Mouse (Mus musculus): ENCODE data around the gene Mertk. TPM values are rescaled to one million over a fixed set of nuclear protein-coding genes. Genes with fewer than 3 reads are reported as not detected.

Gene Mertk
- polyA plus RNA-seq, 1 experiment: not detected

DNA sequence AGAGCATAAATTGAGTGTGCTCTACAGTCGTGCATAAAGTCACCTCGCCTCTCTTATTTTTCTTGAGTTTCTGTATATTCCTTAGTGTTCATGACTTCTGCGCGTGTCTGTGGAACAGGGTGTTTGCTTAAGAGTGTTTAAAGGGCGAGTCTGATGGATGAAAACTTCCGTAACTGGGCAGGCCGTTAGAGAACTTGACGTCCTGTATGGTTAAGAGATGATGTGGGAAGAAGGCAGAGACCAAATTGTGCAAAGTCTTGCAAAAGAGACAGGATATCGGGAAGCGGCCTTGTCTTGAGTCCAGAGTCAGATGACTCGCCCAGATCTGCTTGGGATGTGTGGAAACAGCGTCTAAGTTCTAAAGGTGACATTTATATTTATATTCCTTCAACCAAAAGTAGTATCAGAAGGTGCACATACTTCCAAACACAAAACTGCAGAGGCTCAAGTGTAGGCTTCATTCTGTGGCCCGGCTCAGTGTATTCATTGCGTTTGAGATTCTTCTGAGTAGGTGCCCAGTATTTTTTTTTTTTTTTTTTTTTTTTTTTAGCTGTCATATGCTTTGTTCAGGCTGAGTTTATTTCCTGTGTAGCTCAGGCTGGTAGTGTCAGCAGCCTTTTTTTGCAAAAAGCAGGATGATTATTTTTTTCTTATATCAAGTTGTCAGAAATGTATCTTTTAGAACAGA is 120.3 kb downstream of the Mertk start:
- TF ChIP-seq GATA1 (IDR thresholded peaks at IDR 0.05; ENCODE audit: low read length): no peak

DNA sequence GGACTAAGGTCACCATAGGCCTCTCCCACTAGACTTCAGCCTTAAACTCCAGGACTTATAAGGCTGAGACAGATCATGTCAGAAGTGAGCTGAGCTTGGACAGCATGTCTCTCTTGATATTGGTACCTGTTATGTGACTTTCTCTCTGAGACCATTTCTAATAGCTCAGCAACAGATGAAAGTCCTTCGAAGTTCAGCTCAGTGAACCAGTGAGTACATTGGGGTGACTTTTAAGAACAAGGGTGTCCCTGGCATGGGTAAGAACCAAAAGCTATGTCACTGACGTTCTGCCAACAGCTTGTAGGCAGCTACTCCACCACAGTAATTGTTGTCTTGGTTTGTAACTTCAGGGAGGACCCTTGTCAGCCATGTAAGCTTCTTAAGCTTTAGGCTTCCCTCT is 121.9 kb downstream of the Mertk start:
- no peak for TF ChIP-seq GATA1 (IDR thresholded peaks at IDR 0.05; ENCODE audit: low read length)

DNA sequence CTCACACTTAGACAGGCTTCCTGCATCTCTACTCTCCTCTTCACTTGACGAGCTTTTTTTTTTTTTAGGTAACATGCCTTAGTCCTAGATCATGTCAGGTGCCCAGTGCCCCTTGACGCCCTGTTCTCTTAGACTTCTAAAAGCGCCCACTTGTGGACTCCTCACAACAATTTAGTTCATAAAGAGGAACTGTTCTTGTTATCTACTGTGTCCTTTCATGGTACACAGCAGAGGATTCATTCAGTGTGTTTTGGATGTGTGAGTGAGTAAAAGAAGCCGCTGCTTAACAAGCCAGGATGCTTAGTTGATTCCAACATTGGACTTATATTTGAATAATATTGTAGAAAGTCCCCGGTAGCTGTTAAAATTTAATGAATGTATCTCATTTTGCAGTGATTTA is 125.1 kb downstream of the Mertk start:
- no peak for TF ChIP-seq GATA1 (IDR thresholded peaks at IDR 0.05; ENCODE audit: low read length)

DNA sequence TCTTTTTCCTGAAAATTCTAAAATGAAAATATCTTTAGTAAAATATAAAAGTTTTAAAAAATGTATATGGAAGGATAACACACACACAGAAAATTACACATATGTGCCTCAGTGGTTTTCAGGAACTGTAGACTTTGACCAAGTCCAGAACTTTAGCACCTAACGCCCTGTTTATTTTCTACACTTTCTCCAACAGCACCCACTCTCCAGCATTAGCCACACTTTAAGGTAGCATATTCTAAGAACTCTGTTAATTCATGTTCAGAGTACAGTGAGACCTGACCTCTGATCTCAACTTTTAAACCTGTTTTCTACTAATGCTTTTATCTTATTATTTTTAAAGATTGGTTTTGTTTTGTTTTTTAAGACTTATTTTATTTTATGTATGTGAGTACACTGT is 129.0 kb downstream of the Mertk start:
- no peak for TF ChIP-seq GATA1 (IDR thresholded peaks at IDR 0.05; ENCODE audit: low read length)

DNA sequence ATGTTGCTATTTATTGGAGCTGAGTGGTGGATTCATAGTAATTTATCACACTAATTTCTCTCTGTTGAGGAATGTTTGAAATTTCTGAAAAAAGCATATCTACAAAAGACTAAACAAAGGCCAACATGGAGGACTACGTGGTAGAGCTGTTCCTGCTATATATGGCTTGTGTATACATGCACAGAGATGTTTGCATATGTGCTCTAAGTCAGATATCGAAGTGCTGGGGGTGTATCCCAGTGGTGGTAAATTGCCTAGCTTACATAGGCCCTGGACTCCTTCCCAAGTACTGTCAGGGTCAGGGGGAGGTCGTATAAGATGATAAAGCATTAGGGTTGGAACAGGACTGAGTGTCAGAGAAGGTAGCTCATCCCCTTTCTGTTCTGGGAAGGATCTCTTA is 133.9 kb downstream of the Mertk start:
- no peak for TF ChIP-seq GATA1 (IDR thresholded peaks at IDR 0.05; ENCODE audit: low read length)

DNA sequence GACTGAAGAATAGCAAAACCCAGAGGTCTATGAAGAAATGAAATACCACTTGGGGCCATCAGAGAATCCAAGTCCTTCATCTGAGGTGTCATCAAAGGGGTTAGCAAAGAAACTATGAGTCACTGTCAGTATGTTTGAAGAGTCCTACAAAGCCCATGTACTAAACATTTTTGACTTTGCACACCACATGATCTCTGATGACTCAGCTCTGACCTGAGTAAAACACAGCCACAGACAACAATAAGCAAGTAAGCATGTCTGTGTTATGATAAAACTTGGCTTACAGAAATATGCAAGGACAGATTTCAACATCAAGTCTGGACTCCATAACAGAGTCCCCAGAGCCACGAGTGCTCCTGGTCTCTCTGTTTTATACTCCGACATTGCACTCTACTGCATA is 134.3 kb downstream of the Mertk start:
- no peak for TF ChIP-seq GATA1 (IDR thresholded peaks at IDR 0.05; ENCODE audit: low read length)

DNA sequence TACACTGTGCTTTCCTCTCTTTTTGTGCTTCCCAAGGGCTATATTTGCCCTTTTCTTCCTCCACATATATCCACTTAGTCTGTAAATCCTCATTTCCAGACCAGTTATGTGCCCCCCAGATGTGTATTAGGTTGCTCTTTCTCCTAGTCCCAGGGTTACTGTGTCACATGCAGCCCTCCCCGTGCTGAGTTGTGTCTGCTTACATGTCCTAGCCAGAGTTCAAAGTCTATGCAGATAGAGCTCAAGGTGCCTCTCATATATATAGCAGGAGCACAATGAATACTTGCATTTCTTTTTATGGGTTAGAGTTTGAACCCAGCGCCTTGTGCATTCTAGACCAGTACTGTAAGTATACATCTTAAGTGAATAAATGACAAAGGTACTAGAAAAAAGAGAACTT is 134.7 kb downstream of the Mertk start:
- no peak for TF ChIP-seq GATA1 (IDR thresholded peaks at IDR 0.05; ENCODE audit: low read length)

DNA sequence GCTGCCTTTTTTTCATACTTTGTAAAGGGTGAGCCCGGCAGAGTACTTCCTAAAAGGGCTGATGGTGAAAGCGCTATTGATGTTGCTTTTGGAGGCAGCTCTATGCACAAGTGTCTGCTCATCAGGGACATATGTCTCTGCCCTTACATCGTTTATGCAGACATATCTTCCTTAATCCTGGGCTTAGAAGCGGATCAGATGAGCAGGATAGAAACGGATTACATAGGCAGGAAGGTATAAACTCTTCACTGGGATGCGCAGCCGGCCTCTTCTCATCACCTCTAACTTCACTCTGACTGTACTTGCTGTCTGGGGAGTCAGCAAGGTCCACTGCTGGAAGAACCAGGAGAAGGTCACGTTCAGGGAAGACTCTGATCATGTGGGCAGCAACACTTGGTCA is 138.8 kb downstream of the Mertk start:
- no peak for TF ChIP-seq GATA1 (IDR thresholded peaks at IDR 0.05; ENCODE audit: low read length)

DNA sequence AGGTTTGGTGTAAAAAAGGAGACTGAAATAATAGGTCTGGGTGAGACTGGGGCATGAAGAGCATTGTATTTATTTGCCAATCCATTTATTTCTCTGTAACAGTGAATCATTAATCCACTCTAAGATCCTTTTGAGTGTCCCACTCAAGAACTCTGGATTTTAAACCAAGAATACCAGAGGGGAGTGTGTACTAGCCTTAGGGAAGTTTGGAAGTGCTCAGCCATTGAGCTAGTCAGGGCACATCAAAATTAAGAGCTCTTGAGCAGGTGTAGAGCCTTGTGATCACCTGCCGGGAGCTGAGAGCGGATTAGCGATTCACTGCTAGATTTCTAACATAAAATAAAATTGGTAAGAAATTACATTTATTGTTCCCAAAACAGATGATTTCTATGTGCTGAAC is 139.9 kb downstream of the Mertk start:
- TF ChIP-seq GATA1 (IDR thresholded peaks at IDR 0.05; ENCODE audit: low read length): no peak

DNA sequence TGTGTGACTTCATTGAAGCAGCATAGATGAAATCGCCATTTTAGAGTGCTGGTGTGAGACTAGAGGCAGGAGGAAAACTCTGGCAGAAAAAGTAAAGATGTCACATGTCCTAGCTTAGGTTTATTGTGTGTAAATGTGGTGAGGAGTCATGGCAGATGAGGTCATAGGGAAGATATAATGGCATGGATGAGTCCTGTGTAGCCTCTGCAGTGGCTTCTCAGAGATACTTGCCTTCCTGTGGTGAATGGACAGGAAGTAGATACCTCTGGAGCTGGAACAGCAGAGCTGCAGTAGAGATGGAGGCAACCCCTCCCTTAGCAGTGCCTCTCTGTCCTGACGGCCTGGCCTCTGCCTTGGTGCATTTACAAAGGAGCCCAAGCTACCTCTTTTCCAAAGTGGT is 140.7 kb downstream of the Mertk start:
- TF ChIP-seq GATA1 (IDR thresholded peaks at IDR 0.05; ENCODE audit: low read length): no peak

DNA sequence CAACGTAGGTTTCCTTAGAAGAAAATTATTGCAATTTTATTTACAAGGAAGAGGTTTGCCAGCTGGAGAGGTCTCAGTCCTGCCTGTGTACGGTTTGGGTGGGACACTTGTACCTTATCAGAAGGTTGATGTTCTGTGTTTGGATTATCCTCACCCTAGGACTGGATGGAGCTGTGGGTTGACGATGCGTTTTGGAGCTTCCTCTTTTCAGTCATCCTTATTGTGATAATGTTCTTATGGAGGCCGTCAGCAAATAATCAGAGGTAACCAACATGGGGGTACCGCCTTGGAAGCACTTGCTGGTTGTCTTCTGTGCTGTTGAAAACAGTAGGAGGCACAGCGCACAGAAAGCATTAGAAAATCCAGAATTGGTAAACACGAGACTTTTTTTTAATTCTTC is 143.7 kb downstream of the Mertk start:
- TF ChIP-seq GATA1 (IDR thresholded peaks at IDR 0.05; ENCODE audit: low read length): no peak

DNA sequence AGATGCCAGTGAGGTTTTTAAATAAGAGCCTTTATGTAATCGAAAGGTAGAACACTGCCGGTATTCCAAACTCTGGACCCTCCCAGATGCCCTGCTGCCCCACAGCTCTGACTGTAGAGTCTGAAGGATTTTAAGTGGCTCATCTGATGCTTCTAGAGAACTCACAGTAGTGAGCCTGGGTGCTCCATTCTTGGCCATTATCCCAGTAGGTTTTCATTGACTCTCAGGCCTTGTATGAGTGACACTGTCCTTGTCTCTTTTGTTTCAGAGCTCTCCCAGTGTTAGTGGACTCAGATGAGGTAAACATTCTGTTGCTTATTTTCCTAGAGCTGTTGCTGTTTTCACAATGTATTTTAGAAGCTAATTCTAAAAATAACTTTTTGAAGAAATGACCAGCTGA is 151.3 kb downstream of the Mertk start:
- TF ChIP-seq GATA1 (IDR thresholded peaks at IDR 0.05; ENCODE audit: low read length): no peak

Other genes starting within 250 kb of the Mertk start
- gene Spdye4c, start 107.7 kb upstream of the Mertk start, polyA plus RNA-seq (2012): not detected in 2 replicates
- gene Anapc1, start 11.6 kb upstream of the Mertk start, polyA plus RNA-seq (2012): 94.1 and 131 TPM in 2 replicates
- gene Tmem87b, start 119.2 kb downstream of the Mertk start, polyA plus RNA-seq (2012): 1.2 and 1.4 TPM in 2 replicates
- gene Fbln7, start 164.0 kb downstream of the Mertk start, polyA plus RNA-seq (2012): not detected in 2 replicates
- gene Zc3h8, start 245.1 kb downstream of the Mertk start, polyA plus RNA-seq (2012): 0.43 and 0.93 TPM in 2 replicates